Mouse (Mus musculus) limb, embryonic 15.5 days (tissue): ENCODE measurements around the gene H3f3b. TPM values are rescaled to one million over a fixed set of nuclear protein-coding genes. Genes with fewer than 3 reads are reported as not detected.

ENCODE experiments used
- ATAC-seq: fragments of 200-750 bp; cut with Nextera tagmentation; 2 replicates; pipeline ENCODE4 v1.8.0; 2017; ENCODE audit warnings: low read depth, moderate TSS enrichment; ENCODE audit not compliant: insufficient number of reproducible peaks, low FRiP score, low TSS enrichment
- H3K27ac ChIP-seq: fragments of 300-500 bp; sonication (generic); 2 replicates; pipeline ENCODE4 v1.5.1; 2015; ENCODE audit warnings: moderate library complexity, mild to moderate bottlenecking, inconsistent platforms
- H3K27me3 ChIP-seq: fragments of 300-500 bp; sonication (generic); 2 replicates; pipeline ENCODE4 v1.6.1; 2015; ENCODE audit warnings: inconsistent platforms
- H3K36me3 ChIP-seq: fragments of 300-500 bp; sonication (generic); 2 replicates; pipeline ENCODE4 v1.6.1; 2015; ENCODE audit warnings: inconsistent platforms
- H3K4me1 ChIP-seq: fragments of 300-500 bp; sonication (generic); 2 replicates; pipeline ENCODE4 v1.6.1; 2015; ENCODE audit warnings: inconsistent platforms
- H3K4me2 ChIP-seq: fragments of 300-500 bp; sonication (generic); 2 replicates; pipeline ENCODE4 v1.6.1; 2015; ENCODE audit warnings: mild to moderate bottlenecking, inconsistent platforms
- H3K4me3 ChIP-seq: fragments of 300-500 bp; sonication (generic); 2 replicates; pipeline ENCODE4 v1.5.1; 2015; ENCODE audit warnings: mild to moderate bottlenecking, inconsistent platforms
- H3K9ac ChIP-seq: fragments of 300-500 bp; sonication (generic); 2 replicates; pipeline ENCODE4 v1.6.1; 2015; ENCODE audit warnings: inconsistent platforms
- H3K9me3 ChIP-seq: fragments of 300-500 bp; sonication (generic); 2 replicates; pipeline ENCODE4 v1.6.1; 2016; ENCODE audit warnings: inconsistent platforms
- WGBS: fragments of 180-500 bp; shearing (Covaris S2); methylation state at CpG from one replicate; pipeline ENCODE4 v1.1.7; 2015; 5-methylcytosine and 5-hydroxymethylcytosine counted together
- polyA plus RNA-seq: library from polyadenylated mRNA; unstranded; fragments of >200 nt; fragmentation: Nextera tagmentation; extraction: Ambion mirVana; gene quantifications from 2 replicates; pipeline ENCODE4 v1.2.1, GENCODE M21; 2015

Gene H3f3b
- polyA plus RNA-seq, 1 experiment from 2014 or later: 1,740 TPM

- no peaks in the 10 kb centered on the region for H3K36me3 ChIP-seq
- no peak overlapping the region for H3K4me3 ChIP-seq
- H3K9me3 ChIP-seq: no peaks in the 10 kb centered on the region
- no peak overlapping the region for H3K27ac ChIP-seq
- 61% methylated on average over 4 of the region's 4 CpGs for WGBS
- no peaks in the 10 kb centered on the region for H3K4me1 ChIP-seq
- no peak overlapping the region for H3K4me2 ChIP-seq
- no peak overlapping the region for H3K9ac ChIP-seq
- ATAC-seq: no peak
- H3K27me3 ChIP-seq: peaks cover 10% of the 10 kb centered on the region; the same call in 1 of the 2 replicates
Observed at GRCm38 (mm10) chr11:115992098-115992497, 35.7 kb downstream of the H3f3b start.

- no peak for ATAC-seq
- no peak overlapping the region for H3K27ac ChIP-seq
- H3K4me1 ChIP-seq: no peaks in the 10 kb centered on the region
- H3K9ac ChIP-seq: no peak overlapping the region
- no peaks in the 10 kb centered on the region for H3K9me3 ChIP-seq
- H3K4me3 ChIP-seq: peak overlapping the region; percentile 9; the same call in 1 of the 2 replicates
- peaks cover 10% of the 10 kb centered on the region; the same call in 1 of the 2 replicates for H3K27me3 ChIP-seq
- no peaks in the 10 kb centered on the region for H3K36me3 ChIP-seq
- H3K4me2 ChIP-seq: no peak overlapping the region
- WGBS: 31% methylated on average over 15 of the region's 15 CpGs
Observed at GRCm38 (mm10) chr11:115989686-115990085, 38.1 kb downstream of the H3f3b start.

GRCm38 (mm10) chr11:115983291-115983690 is 44.5 kb downstream of the H3f3b start:
- ATAC-seq: no peak
- Histone ChIP-seq H3K4me1 (no peaks in the 10 kb centered on the region), H3K4me2 (no peak overlapping the region), H3K9me3 (no peaks in the 10 kb centered on the region), H3K27ac (no peak overlapping the region), H3K36me3 (no peaks in the 10 kb centered on the region), H3K27me3 (0 out of 2 replicates have a peak, but pooled peaks cover 2% of the 10 kb centered on the region), H3K4me3 (no peak overlapping the region), H3K9ac (no peak overlapping the region)
- 75% methylated on average over 8 of the region's 8 CpGs for WGBS

- peaks cover 9% of the 10 kb centered on the region; the same call in 1 of the 2 replicates for H3K27me3 ChIP-seq
- H3K4me3 ChIP-seq: no peak overlapping the region
- H3K36me3 ChIP-seq: no peaks in the 10 kb centered on the region
- no peak overlapping the region for H3K27ac ChIP-seq
- no peaks in the 10 kb centered on the region for H3K9me3 ChIP-seq
- 88% methylated on average over 15 of the region's 15 CpGs for WGBS
- H3K4me1 ChIP-seq: no peaks in the 10 kb centered on the region
- no peak overlapping the region for H3K4me2 ChIP-seq
- no peak for ATAC-seq
- no peak overlapping the region for H3K9ac ChIP-seq
Observed at GRCm38 (mm10) chr11:115982472-115982871, 45.3 kb downstream of the H3f3b start.

DNA sequence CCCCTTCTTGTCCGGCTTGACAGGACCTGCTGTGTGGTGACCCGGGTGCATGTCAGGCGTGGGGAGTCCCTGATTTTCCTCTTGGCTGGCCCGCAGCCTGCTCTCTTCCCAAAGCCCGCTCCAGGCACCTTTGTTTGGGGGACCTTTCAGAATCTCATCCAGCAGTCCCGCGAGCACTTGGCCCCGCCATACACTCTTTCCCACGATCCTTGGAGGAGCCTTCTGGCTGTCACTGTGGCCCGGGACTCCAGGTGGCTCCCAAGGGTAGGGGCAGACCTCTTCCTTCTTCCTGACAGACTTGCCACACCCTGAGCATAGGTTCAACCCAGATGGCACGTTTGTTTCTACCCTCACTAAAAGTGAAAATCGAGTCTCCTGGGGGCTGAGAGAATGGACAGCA is 52.2 kb downstream of the H3f3b start:
- 0 out of 2 replicates have a peak overlapping the region, but pooled peaks have one; percentile 23 for H3K9ac ChIP-seq
- peaks cover 48% of the 10 kb centered on the region for H3K27me3 ChIP-seq
- peak overlapping the region; percentile 49 for H3K4me3 ChIP-seq
- H3K4me1 ChIP-seq: peaks cover 12% of the 10 kb centered on the region
- H3K27ac ChIP-seq: peak overlapping the region; percentile 40
- no peaks in the 10 kb centered on the region for H3K36me3 ChIP-seq
- no peak for ATAC-seq
- 30% methylated on average over 12 of the region's 12 CpGs for WGBS
- peak overlapping the region; percentile 86 for H3K4me2 ChIP-seq
- no peaks in the 10 kb centered on the region for H3K9me3 ChIP-seq

DNA sequence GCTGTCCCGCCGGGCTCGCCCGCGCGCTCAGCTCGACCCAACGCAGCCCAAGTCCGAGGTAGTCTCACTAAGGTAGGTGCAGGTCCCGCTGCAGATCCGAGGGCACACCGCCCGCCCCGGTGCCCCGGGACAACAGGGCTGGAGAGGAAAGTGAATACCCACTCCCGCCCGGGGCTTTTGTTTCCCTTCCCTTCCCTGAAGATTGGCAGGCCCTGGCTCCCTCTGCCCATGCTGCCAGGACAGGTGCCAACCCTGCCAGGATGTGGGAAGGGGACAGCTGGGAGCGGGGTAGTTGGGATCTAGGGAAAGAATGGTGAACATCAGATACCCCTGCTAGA is 52.7 kb downstream of the H3f3b start:
- Histone ChIP-seq H3K27me3 (peaks cover 48% of the 10 kb centered on the region), H3K4me1 (peaks cover 12% of the 10 kb centered on the region), H3K27ac (peak overlapping the region; percentile 40), H3K4me3 (peak overlapping the region; percentile 49), H3K4me2 (peak overlapping the region; percentile 86), H3K9ac (0 out of 2 replicates have a peak overlapping the region, but pooled peaks have one; percentile 23), H3K36me3 (no peaks in the 10 kb centered on the region), H3K9me3 (no peaks in the 10 kb centered on the region)
- ATAC-seq: no peak
- WGBS: 3% methylated on average over 18 of the region's 18 CpGs

DNA sequence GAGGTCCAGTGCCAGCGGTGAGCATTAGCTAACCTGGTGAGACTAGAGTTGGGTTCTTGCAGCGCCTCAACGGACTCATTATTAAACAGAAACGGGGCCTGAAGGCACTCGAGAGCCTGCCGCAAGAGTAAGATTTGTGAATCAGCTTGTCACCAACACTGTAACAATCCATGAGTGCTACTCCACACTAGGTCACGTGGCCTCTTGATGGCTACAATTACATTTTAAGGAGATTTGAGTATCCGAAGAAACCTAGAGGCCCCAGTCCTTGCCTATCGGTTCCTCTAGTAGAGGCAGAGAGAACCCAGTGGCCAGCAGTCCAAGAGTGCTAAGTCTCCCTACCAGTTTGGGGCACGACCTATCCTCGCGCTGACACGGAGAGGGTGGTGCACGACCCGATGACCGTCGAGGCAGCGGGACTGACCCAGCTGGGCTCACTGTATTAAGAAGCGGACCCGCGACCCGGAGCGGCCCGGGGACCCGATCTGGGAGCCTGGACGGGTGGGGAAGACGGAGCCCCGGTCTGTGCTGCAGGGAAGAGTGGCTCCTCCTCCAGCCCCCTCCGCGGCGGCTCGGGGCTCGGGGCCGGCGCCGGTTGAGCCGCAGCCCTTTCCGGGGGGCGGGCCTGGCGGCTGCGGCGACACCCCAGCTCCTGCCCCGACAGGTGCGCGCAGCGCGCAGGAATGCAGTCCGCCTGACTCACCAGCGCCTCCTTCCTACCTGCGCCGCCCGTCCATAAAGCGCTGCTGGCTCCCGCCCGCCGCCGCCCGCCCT is 53.3 kb downstream of the H3f3b start, which contains the start of gene Itgb4:
TSS of gene Itgb4 (plus strand) at position 401 of the 774 bp plus-strand sequence.
- H3K9ac ChIP-seq: 0 out of 2 replicates have a peak within 1 kb of the TSS, but pooled peaks have one; percentile 23
- no peaks in the 10 kb centered on the region for H3K9me3 ChIP-seq
- peaks cover 14% of the 10 kb centered on the region for H3K4me1 ChIP-seq
- H3K36me3 ChIP-seq: no peaks in the 10 kb centered on the region
- 8% methylated on average over 56 of the region's 58 CpGs for WGBS
- H3K27me3 ChIP-seq: peaks cover 48% of the 10 kb centered on the region
- 0 out of 2 replicates have a peak, but pooled peaks have one; percentile 19 for ATAC-seq
- H3K27ac ChIP-seq: peak within 1 kb of the TSS; percentile 40
- H3K4me2 ChIP-seq: peak within 1 kb of the TSS; percentile 86
- peak within 1 kb of the TSS; percentile 49 for H3K4me3 ChIP-seq

Other genes starting within 250 kb of the H3f3b start
- gene Caskin2, start 214.3 kb downstream of the H3f3b start, polyA plus RNA-seq: 16.5 and 17.9 TPM in 2 replicates
- gene Tsen54, start 213.2 kb downstream of the H3f3b start, polyA plus RNA-seq: 29.5 and 31.3 TPM in 2 replicates
- 22.4 and 23.1 TPM in 2 replicates for gene Llgl2, start 203.9 kb downstream of the H3f3b start, polyA plus RNA-seq
- 0.47 TPM in 2 replicates for gene Myo15b, start 169.6 kb downstream of the H3f3b start, polyA plus RNA-seq
- gene Smim5, start 128.0 kb downstream of the H3f3b start, polyA plus RNA-seq: 19.6 and 27.4 TPM in 2 replicates
- gene Smim6, start 115.9 kb downstream of the H3f3b start, polyA plus RNA-seq: 1.0 and 1.7 TPM in 2 replicates
- 31.3 and 36.1 TPM in 2 replicates for gene Sap30bp, start 94.7 kb downstream of the H3f3b start, polyA plus RNA-seq
- gene Recql5, start 94.5 kb downstream of the H3f3b start, polyA plus RNA-seq: 17.0 and 17.6 TPM in 2 replicates
- gene Itgb4, start 53.3 kb downstream of the H3f3b start, polyA plus RNA-seq: 14.7 and 15.7 TPM in 2 replicates
- gene Galk1, start 15.2 kb downstream of the H3f3b start, polyA plus RNA-seq: 174 and 194 TPM in 2 replicates
- gene Unk, start 2.4 kb upstream of the H3f3b start, polyA plus RNA-seq: 34.7 and 35.1 TPM in 2 replicates
- gene Unc13d, start 50.0 kb upstream of the H3f3b start, polyA plus RNA-seq: 6.5 and 8.8 TPM in 2 replicates
- gene Wbp2, start 59.0 kb upstream of the H3f3b start, polyA plus RNA-seq: 61.6 and 75.5 TPM in 2 replicates
- 31.2 and 42.4 TPM in 2 replicates for gene Trim47, start 99.2 kb upstream of the H3f3b start, polyA plus RNA-seq
- gene Trim65, start 103.2 kb upstream of the H3f3b start, polyA plus RNA-seq: 4.1 and 4.5 TPM in 2 replicates
- gene Mrpl38, start 110.9 kb upstream of the H3f3b start, polyA plus RNA-seq: 83.9 and 85.5 TPM in 2 replicates
- gene Fbf1, start 140.2 kb upstream of the H3f3b start, polyA plus RNA-seq: 36.4 and 38.3 TPM in 2 replicates
- gene Ten1, start 170.9 kb upstream of the H3f3b start, polyA plus RNA-seq: 80.8 and 86.6 TPM in 2 replicates
- gene Acox1, start 171.1 kb upstream of the H3f3b start, polyA plus RNA-seq: 31.3 and 32.0 TPM in 2 replicates
- 43.2 and 46.4 TPM in 2 replicates for gene Evpl, start 210.1 kb upstream of the H3f3b start, polyA plus RNA-seq
- 108 and 109 TPM in 2 replicates for gene Srp68, start 246.3 kb upstream of the H3f3b start, polyA plus RNA-seq